ENCODE assay signal across 17 mouse cellular contexts in genomic region chr1:30017596-30017995, GRCm38 (mm10).
DNase-seq lines count a peak whose midpoint lies in the region; ATAC-seq and TF ChIP-seq lines count a peak whose summit lies in the region.
"Had no signal": no experiment of that assay in that cellular context is flagged by ENCODE, and none has a peak within 500 bp of the region (broad histone marks: within the 10 kb centered on the region; RNA-seq: fewer than 3 reads in every experiment).

No protein-coding gene starts in this region.

- no peaks in the 10 kb centered on the region for H3K27me3 ChIP-seq in lung, embryonic 14.5 days (ENCODE audit: insufficient read depth, low read length)
- H3K27me3 ChIP-seq: liver, embryonic 12.5 days; neural tube, embryonic 13.5 days had no signal

- H3K9ac ChIP-seq in lung, embryonic 14.5 days: no peak overlapping the region
- H3K9ac ChIP-seq: hindbrain, embryonic 14.5 days; liver, embryonic 12.5 days; neural tube, embryonic 13.5 days had no signal

- H3K36me3 ChIP-seq in lung, embryonic 14.5 days (ENCODE audit: insufficient read depth): no peaks in the 10 kb centered on the region
- H3K36me3 ChIP-seq: G1E; liver, embryonic 12.5 days; neural tube, embryonic 13.5 days had no signal

- no peak for ATAC-seq in lung, embryonic 14.5 days (ENCODE audit: insufficient read depth)
- ATAC-seq: liver, embryonic 12.5 days had no signal

- TF ChIP-seq CTCF in lung, embryonic 14.5 days (IDR thresholded peaks at IDR 0.05; ENCODE audit: low read depth): no peak

- no peak overlapping the region for H3K4me3 ChIP-seq in lung, embryonic 14.5 days (ENCODE audit: low read depth, low read length)
- H3K4me3 ChIP-seq: liver, embryonic 12.5 days; neural tube, embryonic 13.5 days had no signal

- H3K9me3 ChIP-seq in lung, embryonic 14.5 days (ENCODE audit: low read depth, low read length): no peaks in the 10 kb centered on the region
- H3K9me3 ChIP-seq: G1E; liver, embryonic 12.5 days; neural tube, embryonic 13.5 days had no signal

- no peak overlapping the region for H3K27ac ChIP-seq in lung, embryonic 14.5 days (ENCODE audit: low read depth)
- H3K27ac ChIP-seq: hindbrain, embryonic 14.5 days; liver, embryonic 12.5 days; neural tube, embryonic 13.5 days had no signal

- peak; percentile 0 for DNase-seq in heart, adult 8-10 months (ENCODE audit: low spot score)
- no peak for DNase-seq in heart, postnatal 4 days
- DNase-seq in lung, embryonic 14.5 days: peak; percentile 58
- DNase-seq in lung, postnatal 14 days: no peak
- DNase-seq in frontal cortex, postnatal 36 days (ENCODE audit: low spot score in 2 of 2): peak; percentile 17 to 51
- peak; percentile 2 to 5 for DNase-seq in right cerebral cortex, postnatal 36 days (ENCODE audit: low spot score in 2 of 2)
- no peak for DNase-seq in layer of hippocampus, adult 8-10 months (ENCODE audit: low spot score in 2 of 2)
- DNase-seq: adrenal gland, adult 8-10 months; cerebellum, postnatal 36 days; heart, adult 11 months; kidney, adult 2 months; layer of hippocampus, postnatal 36 days; thymus, adult 2 months had no signal

- H3K4me1 ChIP-seq in lung, embryonic 14.5 days (ENCODE audit: insufficient read depth): no peaks in the 10 kb centered on the region
- H3K4me1 ChIP-seq: liver, embryonic 12.5 days; neural tube, embryonic 13.5 days had no signal

- no peak overlapping the region for H3K4me2 ChIP-seq in lung, embryonic 14.5 days
- H3K4me2 ChIP-seq: hindbrain, embryonic 14.5 days; liver, embryonic 12.5 days; neural tube, embryonic 13.5 days had no signal

Comparison
In these comparisons a context has a peak if more than half of its experiments do, and no peak if none do; other contexts are left out.
1. DNase-seq: peak in heart, adult 8-10 months (single experiment), lung, embryonic 14.5 days (single experiment), frontal cortex, postnatal 36 days (2 of 2) and right cerebral cortex, postnatal 36 days (2 of 2); none in heart, postnatal 4 days (single experiment), lung, postnatal 14 days (single experiment) and layer of hippocampus, adult 8-10 months (0 of 2).